Mouse (Mus musculus): ENCODE data around the gene Slc22a21. TPM values are rescaled to one million over a fixed set of nuclear protein-coding genes. Genes with fewer than 3 reads are reported as not detected.
"Not testable (repeated sequence)": the region's sequence is repeated elsewhere in the genome, so short reads cannot be mapped to it uniquely, and the experiment has no call there.

Gene Slc22a21
- polyA plus RNA-seq, 1 experiment from 2014 or later: 6.0 TPM

- no peak overlapping the region for H3K4me3 ChIP-seq (ENCODE audit: low read depth, low read length)
- no peak for DNase-seq (ENCODE audit: low spot score)
- no peaks in the 10 kb centered on the region for H3K4me1 ChIP-seq (replicated peaks; ENCODE audit: control insufficient read depth, insufficient read depth)
- ATAC-seq (ENCODE audit: low FRiP score, low TSS enrichment): no peak
- no peaks in the 10 kb centered on the region for H3K36me3 ChIP-seq (ENCODE audit: control insufficient read depth, insufficient read depth, low read length)
- peak; percentile 57 for TF ChIP-seq CTCF (IDR thresholded peaks at IDR 0.05; ENCODE audit: low read depth)
- no peak for TF ChIP-seq EP300 (optimal IDR thresholded peaks at IDR 0.05)
- no peak overlapping the region for H3K27ac ChIP-seq (replicated peaks)
- no peak overlapping the region for H3K4me2 ChIP-seq (replicated peaks; ENCODE audit: low read depth)
- H3K9ac ChIP-seq (ENCODE audit: low read length): no peak overlapping the region
- 61% methylated on average over 1 of the region's 1 CpGs for WGBS
- H3K27me3 ChIP-seq (ENCODE audit: control insufficient read depth, insufficient read depth, low read length): no peaks in the 10 kb centered on the region
- H3K9me3 ChIP-seq (ENCODE audit: control insufficient read depth, low read length): no peaks in the 10 kb centered on the region
Measured at GRCm38 (mm10) chr11:53989232-53989631, 9.1 kb upstream of the Slc22a21 start.

- Histone ChIP-seq H3K9me3 (ENCODE audit: control insufficient read depth, low read length) (no peaks in the 10 kb centered on the region), H3K4me3 (ENCODE audit: low read depth, low read length) (no peak overlapping the region), H3K9ac (ENCODE audit: low read length) (no peak overlapping the region), H3K27me3 (ENCODE audit: control insufficient read depth, insufficient read depth, low read length) (no peaks in the 10 kb centered on the region), H3K36me3 (ENCODE audit: control insufficient read depth, insufficient read depth, low read length) (no peaks in the 10 kb centered on the region), H3K27ac (replicated peaks) (no peak overlapping the region), H3K4me1 (replicated peaks; ENCODE audit: control insufficient read depth, insufficient read depth) (no peaks in the 10 kb centered on the region), H3K4me2 (replicated peaks; ENCODE audit: low read depth) (no peak overlapping the region)
- 81% methylated on average over 4 of the region's 4 CpGs for WGBS
- no peak for ATAC-seq (ENCODE audit: low FRiP score, low TSS enrichment)
- no peak for DNase-seq (ENCODE audit: low spot score)
- TF ChIP-seq EP300 (optimal IDR thresholded peaks at IDR 0.05): no peak
- no peak for TF ChIP-seq CTCF (IDR thresholded peaks at IDR 0.05; ENCODE audit: low read depth)
Measured at GRCm38 (mm10) chr11:53988081-53988480, 7.9 kb upstream of the Slc22a21 start.

GRCm38 (mm10) chr11:53981396-53981795, 1.3 kb upstream of the Slc22a21 start:
- DNase-seq (ENCODE audit: low spot score) (no peak), ATAC-seq (ENCODE audit: low FRiP score, low TSS enrichment) (no peak)
- H3K9me3 ChIP-seq (ENCODE audit: control insufficient read depth, low read length): no peaks in the 10 kb centered on the region
- no peaks in the 10 kb centered on the region for H3K4me1 ChIP-seq (replicated peaks; ENCODE audit: control insufficient read depth, insufficient read depth)
- H3K9ac ChIP-seq (ENCODE audit: low read length): no peak overlapping the region
- no peaks in the 10 kb centered on the region for H3K36me3 ChIP-seq (ENCODE audit: control insufficient read depth, insufficient read depth, low read length)
- no peaks in the 10 kb centered on the region for H3K27me3 ChIP-seq (ENCODE audit: control insufficient read depth, insufficient read depth, low read length)
- no peak overlapping the region for H3K27ac ChIP-seq (replicated peaks)
- no peak overlapping the region for H3K4me2 ChIP-seq (replicated peaks; ENCODE audit: low read depth)
- TF ChIP-seq CTCF (IDR thresholded peaks at IDR 0.05; ENCODE audit: low read depth): no peak
- no peak for TF ChIP-seq EP300 (optimal IDR thresholded peaks at IDR 0.05)
- H3K4me3 ChIP-seq (ENCODE audit: low read depth, low read length): no peak overlapping the region
- WGBS: 80% methylated on average over 4 of the region's 4 CpGs

- H3K27me3 ChIP-seq (ENCODE audit: control insufficient read depth, insufficient read depth, low read length); H3K4me1 ChIP-seq (replicated peaks; ENCODE audit: control insufficient read depth, insufficient read depth); DNase-seq (ENCODE audit: low spot score); H3K9me3 ChIP-seq (ENCODE audit: control insufficient read depth, low read length); H3K36me3 ChIP-seq (ENCODE audit: control insufficient read depth, insufficient read depth, low read length): not testable (repeated sequence)
- peak overlapping the region; percentile 73 for H3K9ac ChIP-seq (ENCODE audit: low read length)
- peak overlapping the region; percentile 55 for H3K4me3 ChIP-seq (ENCODE audit: low read depth, low read length)
- under 1% methylated on average over 23 of the region's 23 CpGs for WGBS
- peak; percentile 22; the same call in 1 of the 2 replicates for ATAC-seq (ENCODE audit: low FRiP score, low TSS enrichment)
- peak overlapping the region; percentile 78 for H3K4me2 ChIP-seq (replicated peaks; ENCODE audit: low read depth)
- peak overlapping the region; percentile 88 for H3K27ac ChIP-seq (replicated peaks)
Measured at GRCm38 (mm10) chr11:53979456-53979787, 710 bp downstream of the Slc22a21 start.

- no peak for DNase-seq (ENCODE audit: low spot score)
- Histone ChIP-seq H3K4me1 (replicated peaks; ENCODE audit: control insufficient read depth, insufficient read depth) (no peaks in the 10 kb centered on the region), H3K36me3 (ENCODE audit: control insufficient read depth, insufficient read depth, low read length) (no peaks in the 10 kb centered on the region), H3K9me3 (ENCODE audit: control insufficient read depth, low read length) (no peaks in the 10 kb centered on the region), H3K27ac (replicated peaks) (no peak overlapping the region), H3K9ac (ENCODE audit: low read length) (no peak overlapping the region), H3K4me3 (ENCODE audit: low read depth, low read length) (no peak overlapping the region), H3K27me3 (ENCODE audit: control insufficient read depth, insufficient read depth, low read length) (no peaks in the 10 kb centered on the region), H3K4me2 (replicated peaks; ENCODE audit: low read depth) (no peak overlapping the region)
- no peak for ATAC-seq (ENCODE audit: low FRiP score, low TSS enrichment)
- WGBS: 75% methylated on average over 3 of the region's 3 CpGs
- TF ChIP-seq EP300 (optimal IDR thresholded peaks at IDR 0.05) (no peak), CTCF (IDR thresholded peaks at IDR 0.05; ENCODE audit: low read depth) (peak; percentile 57)
Measured at GRCm38 (mm10) chr11:53977672-53978071, 2.5 kb downstream of the Slc22a21 start.

GRCm38 (mm10) chr11:53975559-53975958, 4.6 kb downstream of the Slc22a21 start:
- ATAC-seq (ENCODE audit: low FRiP score, low TSS enrichment): no peak
- Histone ChIP-seq H3K4me2 (replicated peaks; ENCODE audit: low read depth) (no peak overlapping the region), H3K4me3 (ENCODE audit: low read depth, low read length) (no peak overlapping the region), H3K27me3 (ENCODE audit: control insufficient read depth, insufficient read depth, low read length) (no peaks in the 10 kb centered on the region), H3K9me3 (ENCODE audit: control insufficient read depth, low read length) (no peaks in the 10 kb centered on the region), H3K9ac (ENCODE audit: low read length) (no peak overlapping the region), H3K4me1 (replicated peaks; ENCODE audit: control insufficient read depth, insufficient read depth) (no peaks in the 10 kb centered on the region), H3K27ac (replicated peaks) (no peak overlapping the region), H3K36me3 (ENCODE audit: control insufficient read depth, insufficient read depth, low read length) (no peaks in the 10 kb centered on the region)
- DNase-seq (ENCODE audit: low spot score): no peak
- TF ChIP-seq EP300 (optimal IDR thresholded peaks at IDR 0.05) (no peak), CTCF (IDR thresholded peaks at IDR 0.05; ENCODE audit: low read depth) (no peak)

All from stomach, postnatal 0 days (tissue).